Mouse (Mus musculus) heart, adult 9 months (tissue): ENCODE results near the gene Jtb.
A peak's percentile ranks its signal among the peaks of the same experiment; 100 is the strongest.

ENCODE experiments used
- DNase-seq, 2 experiments: peaks; one replicate each; pipeline ENCODE4 v3.0.0; 2022; ENCODE audit warnings: low spot score in 2 of 2

Jtb gene

DNA sequence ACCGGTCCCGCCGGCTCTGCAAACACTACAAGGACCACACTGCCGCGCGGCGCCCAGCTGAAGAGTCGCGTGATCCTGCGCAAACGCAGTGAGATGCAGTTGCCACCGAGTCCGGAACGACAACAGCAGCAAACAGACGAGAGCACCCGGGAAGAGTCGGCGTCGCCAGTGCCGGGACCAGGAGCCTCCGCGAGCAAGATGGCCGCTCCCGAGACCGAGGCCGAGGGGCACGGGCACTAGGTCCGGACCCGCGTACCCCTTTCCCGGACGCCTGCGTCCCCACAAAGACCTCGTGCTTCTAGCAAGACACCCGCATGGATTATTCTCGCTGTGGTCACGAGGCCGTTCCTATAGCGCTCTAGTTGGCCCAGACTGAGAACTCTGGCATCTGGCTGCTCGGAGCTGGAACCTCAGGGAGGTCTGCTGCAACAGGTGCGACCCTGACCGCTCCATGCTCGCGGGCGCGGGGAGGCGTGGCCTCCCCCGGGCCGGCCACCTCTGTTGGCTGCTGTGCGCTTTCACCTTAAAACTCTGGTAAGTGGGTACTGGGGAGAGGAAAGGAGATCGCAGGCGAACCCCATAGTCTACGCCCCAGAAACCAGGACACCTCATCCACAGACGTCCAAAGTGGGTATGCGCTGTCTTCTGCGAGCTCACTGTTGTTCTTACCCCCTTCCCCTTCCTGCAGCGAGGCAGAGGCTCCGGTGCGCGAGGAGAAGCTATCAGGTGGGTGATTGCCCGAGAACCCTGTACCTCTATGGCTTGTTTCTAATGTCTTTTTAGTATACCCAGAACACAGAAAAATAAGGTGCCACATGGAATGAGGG, at the start of gene Jtb:
TSS of gene Jtb (plus strand) at position 91 of the 827 bp plus-strand sequence.
- peak; percentile 94 to 96 for DNase-seq

GRCm38 (mm10) chr3:90183581-90183980, 47.8 kb upstream of the Jtb start:
- DNase-seq, result no peak

DNA sequence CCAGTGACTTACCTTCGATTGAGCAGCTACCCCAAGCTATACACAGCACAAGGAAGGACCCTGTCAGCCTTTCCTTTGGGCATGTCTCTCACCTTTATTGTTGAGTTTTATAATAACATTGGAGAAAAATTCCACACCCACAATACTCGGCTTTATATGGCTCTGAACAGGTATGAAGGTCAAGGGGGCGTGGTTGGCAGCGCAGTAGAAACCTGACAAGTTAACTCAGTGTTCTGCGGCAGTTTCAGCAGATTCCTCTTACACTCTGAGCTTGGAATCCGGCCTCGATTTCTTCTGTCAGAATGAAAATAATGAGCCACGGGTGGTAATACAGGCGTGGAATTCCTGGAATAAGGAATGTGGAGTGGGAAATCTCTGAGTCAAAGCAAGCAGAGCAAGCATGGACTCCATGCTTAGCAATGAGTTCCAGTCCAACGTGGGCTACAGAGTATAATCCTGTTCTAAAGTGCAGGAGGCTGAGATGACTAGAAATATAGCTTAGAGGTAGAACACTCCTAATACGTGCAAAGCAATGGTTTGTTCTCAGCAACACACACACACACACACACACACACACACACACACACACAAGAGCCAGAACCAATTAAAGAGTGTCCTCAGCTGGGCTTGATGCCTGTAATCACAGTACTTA, 40.4 kb upstream of the Jtb start:
- no peak for DNase-seq

GRCm38 (mm10) chr3:90194759-90195158, 36.6 kb upstream of the Jtb start:
- no peak for DNase-seq

- DNase-seq, result no peak
Observed at GRCm38 (mm10) chr3:90195644-90196043, 35.8 kb upstream of the Jtb start.

- DNase-seq, result no peak
Observed at GRCm38 (mm10) chr3:90197548-90197947, 33.8 kb upstream of the Jtb start.

GRCm38 (mm10) chr3:90202884-90203283, 28.5 kb upstream of the Jtb start:
- no peak for DNase-seq

GRCm38 (mm10) chr3:90203619-90204018, 27.8 kb upstream of the Jtb start:
- no peak for DNase-seq

GRCm38 (mm10) chr3:90204582-90204981, 26.8 kb upstream of the Jtb start:
- DNase-seq, result no peak

DNA sequence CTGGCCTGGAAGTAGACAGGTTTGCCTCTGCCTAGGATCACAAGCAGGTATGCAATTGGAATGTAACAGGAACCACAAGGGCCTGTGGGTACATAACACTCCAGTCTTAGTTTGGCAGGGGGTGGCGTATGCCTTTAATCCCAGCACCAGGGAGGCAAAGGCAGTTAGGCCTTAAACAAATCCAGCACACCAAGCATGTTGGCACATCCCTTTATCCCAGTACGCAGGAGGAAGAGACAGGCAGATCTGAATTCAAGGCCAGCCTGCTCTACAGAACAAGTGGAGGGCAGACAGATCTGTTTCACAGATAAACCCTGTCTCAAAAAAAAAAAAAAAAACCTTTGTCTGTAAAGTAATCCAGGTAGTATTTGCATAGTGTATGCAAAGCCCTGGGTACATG, 22.7 kb upstream of the Jtb start:
- DNase-seq, result no peak

- no peak for DNase-seq
Observed at GRCm38 (mm10) chr3:90209908-90210566, 21.4 kb upstream of the Jtb start.

DNA sequence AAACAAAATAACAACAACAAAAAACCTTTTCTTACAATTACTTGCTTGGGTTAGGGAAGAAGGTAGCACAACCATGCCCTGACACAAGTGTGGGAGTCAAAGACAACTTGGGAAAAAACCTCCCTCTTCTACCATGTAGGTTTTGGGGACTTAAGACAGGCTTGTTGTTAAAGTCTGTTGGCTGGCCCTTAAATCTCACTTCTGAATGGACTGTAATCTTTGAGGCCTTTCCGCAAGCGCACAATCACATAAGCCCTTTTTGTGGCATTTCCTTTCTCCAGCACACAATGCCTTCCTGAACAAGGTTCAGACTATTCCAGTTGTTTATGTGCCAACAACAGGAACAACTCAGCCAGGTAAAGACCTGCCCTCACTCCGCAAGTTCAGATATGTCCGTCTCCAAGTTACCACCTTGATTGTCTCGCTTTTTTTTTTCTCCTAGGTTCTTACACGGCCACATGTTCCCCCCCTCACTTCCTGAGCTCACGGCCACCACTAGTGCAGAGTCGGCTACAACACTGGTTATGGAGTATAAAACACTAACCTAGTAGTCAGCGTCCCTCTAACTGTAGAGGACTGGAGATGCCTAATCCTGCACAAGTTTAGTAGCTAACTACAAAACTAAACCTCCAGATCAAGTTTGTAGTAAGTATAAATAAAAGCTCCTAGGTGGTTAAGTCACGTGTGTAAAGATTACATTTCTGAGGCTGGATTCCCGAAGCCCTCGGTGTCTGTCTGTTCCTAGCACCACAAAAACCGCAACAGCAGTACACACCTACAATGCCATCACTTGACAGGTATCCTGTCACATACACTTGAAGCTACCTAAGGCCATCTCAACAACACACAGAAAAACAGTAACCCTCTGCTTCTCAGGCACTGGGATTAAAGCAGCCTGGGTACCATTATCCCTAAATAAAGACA, 19.7 kb upstream of the Jtb start:
- DNase-seq, result no peak

DNA sequence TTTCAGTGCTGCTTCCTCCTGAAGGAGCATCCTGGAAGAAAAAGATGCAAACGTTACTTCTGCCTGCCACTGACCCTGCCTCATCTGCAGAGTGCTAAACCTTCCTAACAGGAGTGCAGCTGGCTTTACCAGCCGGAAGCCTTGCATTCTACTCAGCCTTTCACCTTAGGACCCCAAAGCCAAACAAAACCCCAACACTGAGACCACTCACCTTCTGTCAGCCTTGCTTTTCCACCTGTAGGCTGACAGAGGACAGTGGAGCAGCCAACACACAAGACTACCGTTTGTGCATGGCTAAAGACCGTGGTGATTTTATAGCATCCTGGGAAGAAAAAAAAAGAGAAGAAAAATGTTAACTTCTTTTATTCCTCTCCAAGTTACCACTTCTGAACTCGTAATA, 18.7 kb upstream of the Jtb start:
- DNase-seq, result no peak

DNA sequence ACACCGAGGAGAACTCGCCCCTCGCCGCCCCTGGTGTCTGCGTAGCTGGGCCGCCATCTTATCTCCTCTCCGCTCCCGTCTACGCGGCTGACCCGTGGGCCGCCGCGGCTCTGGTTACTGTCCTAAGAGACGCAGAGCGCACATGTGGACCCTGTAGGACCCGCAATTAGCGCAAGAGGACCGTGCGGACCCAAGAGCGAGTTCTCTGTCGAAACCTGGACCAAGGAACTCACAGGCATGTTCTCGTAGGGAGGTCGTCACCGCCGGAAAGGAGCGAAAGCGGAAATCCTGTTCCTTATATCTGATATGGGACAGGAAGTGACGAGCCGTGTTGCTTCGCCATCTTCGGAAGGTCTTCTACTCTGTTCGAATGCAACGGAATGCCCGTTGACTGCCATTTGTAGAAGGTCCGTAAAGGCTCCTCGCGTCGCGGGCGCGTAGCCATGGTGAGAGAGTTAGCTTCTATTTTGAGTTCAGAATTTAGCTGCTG, 18.0 kb upstream of the Jtb start, which contains the start of the genes Rps27 and Rab13:
TSS of gene Rps27 (minus strand) at position 275 of the 490 bp plus-strand sequence.
TSS of gene Rab13 (plus strand) at position 319 of the 490 bp plus-strand sequence.
- DNase-seq, result peak; percentile 95

- no peak for DNase-seq
Observed at GRCm38 (mm10) chr3:90213956-90214684, 17.3 kb upstream of the Jtb start.

DNA sequence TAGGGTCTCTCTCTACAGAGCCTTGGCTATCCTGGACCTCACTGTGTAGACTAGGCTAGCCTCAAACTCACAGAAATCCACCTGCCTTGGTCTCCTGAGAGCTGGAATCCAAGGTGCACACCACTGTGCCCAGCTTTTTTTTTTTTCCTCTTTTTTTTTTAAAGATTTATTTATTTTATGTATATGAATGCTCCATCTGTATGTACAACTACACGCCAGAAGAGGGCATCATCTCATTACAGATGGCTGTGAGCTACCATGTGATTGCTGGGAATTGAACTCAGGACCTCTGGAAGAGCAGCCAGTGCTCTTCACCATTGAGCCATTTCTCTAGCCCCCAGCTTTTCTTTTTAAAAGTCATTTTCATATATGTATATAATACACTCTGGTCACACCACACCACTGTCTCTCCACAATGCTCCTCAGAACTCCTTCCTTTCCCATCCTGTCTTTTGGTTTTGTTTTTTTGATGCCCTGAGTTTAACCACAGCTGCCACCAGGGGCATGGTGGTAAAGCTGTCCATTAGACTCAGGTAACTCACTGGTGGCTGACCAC, 15.5 kb upstream of the Jtb start:
- no peak for DNase-seq

DNA sequence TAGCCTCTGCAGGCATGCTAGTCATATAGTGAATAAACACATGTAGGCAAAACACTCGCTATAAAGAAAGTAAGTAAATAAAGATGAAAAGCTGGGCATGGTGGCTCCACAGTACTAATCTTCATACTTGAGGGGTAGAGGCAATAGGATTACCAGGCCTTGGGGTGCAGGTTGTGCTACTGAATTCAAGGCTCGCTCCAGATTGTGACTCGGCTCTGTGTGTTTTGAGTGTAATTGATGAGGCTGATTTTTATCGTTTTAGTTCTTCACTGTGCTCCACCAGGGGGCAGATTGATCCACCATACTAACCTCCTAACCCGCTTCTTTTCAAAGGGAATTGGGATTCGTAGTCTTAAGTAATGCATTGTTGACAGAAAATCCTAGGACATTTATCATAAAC, 11.3 kb upstream of the Jtb start:
- peak in 1 of 2 experiments; percentile 62 for DNase-seq

DNA sequence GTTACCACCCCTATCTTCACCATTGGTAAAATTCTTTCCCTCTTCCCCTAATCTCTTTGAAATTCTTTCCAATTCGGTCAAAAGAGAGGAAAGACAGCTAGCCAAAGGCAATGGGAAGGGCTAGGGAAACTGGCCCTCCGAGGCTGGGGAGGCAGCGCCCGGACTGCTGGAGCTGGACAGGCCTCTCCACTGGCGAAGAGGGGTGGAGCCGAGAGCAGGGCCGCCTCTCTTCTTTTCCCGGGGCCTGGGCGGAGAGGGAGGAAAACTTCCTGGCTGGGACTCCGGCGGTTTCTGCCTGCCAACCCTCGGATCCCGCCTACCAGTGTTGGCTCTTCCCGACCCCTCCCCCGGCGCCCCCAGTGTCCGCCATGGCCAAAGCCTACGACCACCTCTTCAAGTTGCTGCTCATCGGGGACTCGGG, 10.9 kb upstream of the Jtb start:
- DNase-seq, result peak; percentile 83 to 85

DNA sequence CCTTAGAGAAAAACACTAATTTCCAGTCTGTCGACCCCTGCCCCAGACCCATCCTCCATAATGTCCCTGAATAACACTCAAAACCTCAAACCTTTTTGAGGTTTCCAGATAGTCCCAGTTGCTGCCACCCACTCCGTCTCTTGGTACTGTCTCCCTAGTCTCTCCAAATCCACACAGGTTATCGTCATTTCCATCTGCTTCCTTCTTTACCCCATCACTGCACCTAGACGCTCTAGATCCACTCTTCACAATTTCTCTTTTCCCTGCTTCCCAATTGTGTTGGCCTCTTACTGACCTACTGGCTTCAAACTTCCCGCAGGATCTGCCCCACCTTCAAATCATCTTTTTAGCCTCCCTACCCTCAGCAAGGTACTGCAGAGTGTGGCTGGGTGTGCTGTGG, 10.3 kb upstream of the Jtb start:
- no peak for DNase-seq

DNA sequence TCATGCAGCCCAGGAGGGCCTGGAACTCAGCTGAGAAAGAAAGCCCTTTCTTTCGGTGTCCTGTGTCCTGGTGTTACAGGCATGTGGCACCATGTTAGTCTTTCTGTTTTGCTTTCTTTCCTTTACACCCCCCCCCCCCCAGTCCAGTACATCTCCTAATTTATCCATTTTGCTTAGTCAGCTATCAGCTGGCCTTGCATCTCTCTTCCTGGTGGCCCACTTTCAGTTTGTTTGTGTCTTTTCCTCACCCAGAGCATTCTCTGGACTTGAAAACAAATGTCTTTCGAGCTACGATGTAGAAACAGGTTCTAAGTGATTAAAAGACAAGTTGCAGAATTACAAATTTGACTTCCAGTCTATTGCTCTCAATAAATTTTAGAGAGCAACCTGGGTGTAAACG, 8.9 kb upstream of the Jtb start:
- no peak for DNase-seq
